Mouse (Mus musculus) hematopoietic stem cell, adult 5-6 weeks (primary cell): Measurements from ENCODE around the gene Catsperd. TPM values are rescaled to one million over a fixed set of nuclear protein-coding genes. Genes with fewer than 3 reads are reported as not detected.

Source experiments
- ATAC-seq, 2 experiments: fragments of 125-278 bp in 1 of 2; replicated peaks in 1 of 2; 2 replicates each; pipeline ENCODE4 v1.8.0; 2016 to 2017; ENCODE audit warnings: inconsistent platforms in 2 of 2, mild to moderate bottlenecking in 2 of 2, moderate number of reproducible peaks in 2 of 2, low read depth in 1 of 2, moderate TSS enrichment in 1 of 2; ENCODE audit not compliant: low FRiP score in 2 of 2, poor library complexity in 2 of 2, severe bottlenecking in 2 of 2, insufficient read depth in 1 of 2, low TSS enrichment in 1 of 2
- total RNA-seq: library from RNA; stranded (forward); fragments of 172-1452, 232-1000 nt; gene quantifications from 2 replicates; pipeline ENCODE4 v1.2.3, GENCODE M21; 2017

Catsperd gene
- total RNA-seq: 0.75 TPM in 1 of 2 replicates, not detected in the other

DNA sequence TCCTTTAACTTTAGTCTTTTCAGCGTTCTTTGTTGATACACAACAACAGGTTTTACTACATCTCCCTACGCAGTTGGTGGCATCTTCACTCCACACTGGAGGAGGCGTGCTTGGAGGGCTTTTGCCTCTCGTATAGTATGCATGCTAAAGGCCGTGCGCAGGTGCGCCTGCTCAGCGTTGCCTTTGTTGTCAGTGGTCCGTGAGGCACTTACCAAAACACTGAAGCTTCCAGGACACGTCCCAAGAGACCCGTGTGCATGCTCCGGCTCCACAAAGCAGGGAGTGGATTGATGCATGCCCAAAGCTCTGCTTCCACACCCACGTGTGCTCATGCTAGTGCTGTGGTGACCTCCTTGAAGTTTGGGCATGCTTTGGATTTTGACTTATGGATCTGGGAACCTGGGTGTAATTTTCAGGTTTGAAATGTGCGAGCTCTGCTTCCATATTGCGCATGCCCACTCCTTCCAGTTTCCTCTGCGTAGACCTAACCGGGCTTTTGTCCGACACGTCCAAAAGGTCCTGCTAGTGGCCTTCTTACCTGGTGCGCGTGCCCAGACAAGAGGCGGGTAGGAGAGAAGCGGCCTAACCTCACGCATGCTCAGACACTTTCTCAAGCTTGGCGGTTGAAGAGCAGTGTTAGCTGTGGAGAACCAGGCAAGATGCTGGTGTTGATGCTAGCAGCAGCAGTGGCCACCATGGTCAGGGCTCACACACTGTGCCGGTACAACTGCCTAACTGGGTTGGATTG is at the start of gene Catsperd:
Catsperd (plus strand) TSS at position 614 of the 748 bp plus-strand sequence.
- ATAC-seq: peak in 1 of 2 experiments; percentile 13; a peak in 1 of 4 replicates

DNA sequence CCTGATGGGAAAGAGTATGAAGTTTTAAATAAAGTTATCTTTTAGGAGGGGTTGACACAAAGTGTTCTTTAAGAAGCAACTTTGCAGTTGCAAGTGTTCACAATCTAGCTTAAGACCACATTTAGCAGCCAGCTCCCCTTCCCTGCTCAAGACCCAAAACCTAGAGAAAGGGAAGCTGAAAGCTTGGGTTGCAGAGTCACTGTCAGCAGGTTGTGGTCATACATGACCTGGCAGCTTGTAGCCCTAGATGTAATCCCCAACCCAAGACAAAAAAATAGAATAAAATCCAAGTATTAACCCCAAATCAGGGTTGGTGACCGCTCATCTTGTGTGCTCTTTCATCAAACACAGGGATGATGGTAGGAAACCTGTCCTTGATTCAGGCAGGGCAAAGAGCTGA is 44.9 kb upstream of the Catsperd start:
- no peak for ATAC-seq

DNA sequence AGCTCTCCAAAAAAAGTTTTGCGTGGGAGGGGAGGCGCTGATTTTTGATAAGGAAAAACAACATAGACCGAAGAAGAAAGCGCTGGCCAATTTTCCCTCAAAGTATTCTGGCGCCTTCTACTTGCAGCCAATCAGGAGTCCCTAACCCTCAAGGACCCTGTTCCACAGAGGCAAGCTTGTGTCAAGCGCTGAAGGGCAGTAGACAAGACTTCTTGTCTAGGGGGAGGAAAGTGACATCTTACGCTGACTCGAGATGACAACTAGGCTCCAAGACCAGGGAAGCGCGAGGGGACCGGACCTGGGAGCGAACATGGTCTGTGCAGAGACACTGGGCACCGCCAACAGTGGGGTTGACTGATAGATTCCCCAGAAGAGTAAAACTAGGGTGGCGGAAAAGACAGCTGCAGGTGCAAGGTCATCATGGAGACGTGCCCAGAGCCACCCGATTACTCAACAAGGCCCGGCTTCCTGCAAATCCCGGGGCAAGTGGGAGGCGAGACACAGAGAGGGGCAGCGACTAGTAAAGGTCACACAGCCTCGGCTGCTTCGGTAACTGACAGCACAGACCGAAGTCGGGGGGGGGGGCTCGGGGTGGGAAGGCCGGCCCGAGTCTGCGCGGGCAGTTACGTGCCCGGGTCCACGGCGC is 44.2 kb upstream of the Catsperd start:
- peak; percentile 0 to 15; a peak in 3 of 4 replicates for ATAC-seq

DNA sequence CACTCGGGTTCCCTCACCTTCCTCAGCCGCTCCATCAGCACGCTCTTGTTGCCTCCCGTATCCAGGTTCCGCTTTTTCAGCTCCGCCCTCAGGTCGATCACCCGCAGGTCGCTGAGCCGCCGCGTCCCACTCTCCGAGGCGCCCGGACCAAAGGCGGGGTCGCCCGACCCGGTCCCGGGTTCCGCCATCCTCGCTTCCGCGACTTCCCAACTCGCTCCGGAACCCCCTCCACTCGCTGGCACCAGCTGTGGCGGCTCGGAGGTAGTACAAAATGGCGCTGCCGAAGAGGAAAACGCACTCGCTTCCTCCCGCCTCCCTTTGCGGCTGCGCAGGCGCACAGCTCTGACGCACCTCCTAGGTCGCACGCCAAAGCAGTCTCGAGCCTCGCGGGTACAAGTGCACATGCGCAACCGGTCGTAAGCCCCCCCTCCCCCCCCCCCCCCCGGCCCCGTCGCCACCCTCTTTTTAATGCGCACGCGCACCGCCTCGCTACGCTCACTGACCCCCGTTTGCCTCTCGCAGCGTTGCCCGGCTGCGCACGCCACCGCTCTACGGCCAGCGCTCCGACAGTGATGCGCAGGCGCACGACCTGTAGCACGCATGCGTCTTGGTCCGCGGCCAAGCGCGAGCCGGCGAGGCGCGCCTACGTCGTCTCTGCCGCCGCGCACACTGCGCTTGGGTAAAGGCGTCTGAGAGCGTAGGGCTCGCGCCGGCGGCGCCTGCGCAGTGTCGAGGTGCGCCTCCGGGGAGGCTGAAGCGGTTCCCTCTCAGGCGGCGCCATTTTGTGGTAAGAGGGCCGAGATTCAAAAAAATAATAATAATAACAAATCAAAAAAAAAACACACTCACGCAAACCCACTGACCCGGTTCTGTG is 43.4 kb upstream of the Catsperd start, which contains the start of the genes Safb2 and Safb:
Safb2 (minus strand) TSS at position 329 of the 874 bp plus-strand sequence.
Safb (plus strand) TSS at position 569 of the 874 bp plus-strand sequence.
- peak; percentile 68 to 79 for ATAC-seq

DNA sequence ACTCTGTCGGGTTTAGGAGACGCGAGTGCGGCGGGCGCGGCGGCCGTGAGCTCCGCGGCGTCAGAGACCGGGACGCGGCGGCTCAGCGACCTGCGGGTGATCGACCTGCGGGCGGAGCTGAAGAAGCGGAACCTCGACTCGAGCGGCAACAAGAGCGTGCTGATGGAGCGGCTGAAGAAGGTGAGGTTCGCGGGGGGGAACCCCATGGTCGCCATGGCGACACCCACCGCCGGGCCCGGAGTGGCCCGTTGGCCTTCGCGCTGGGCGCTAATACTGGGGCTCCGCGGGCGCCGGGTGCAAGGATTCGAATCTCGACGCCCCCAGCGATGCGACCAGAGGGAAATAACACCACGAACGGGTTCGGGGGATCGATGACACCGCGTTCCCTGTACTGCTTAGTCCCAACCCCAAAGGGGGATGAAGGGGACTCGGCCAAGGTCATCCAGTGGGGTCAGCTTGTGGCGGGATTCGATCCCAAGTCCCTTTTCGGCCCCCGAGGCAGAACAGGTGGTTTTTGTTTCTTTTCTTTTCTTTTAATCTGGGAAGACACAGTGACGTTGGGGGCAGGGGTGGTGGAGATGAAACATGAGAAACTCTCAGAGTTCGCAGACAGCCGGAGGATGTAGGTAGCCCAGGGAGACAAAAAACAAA is 42.6 kb upstream of the Catsperd start:
- ATAC-seq: peak; percentile 28 to 46

DNA sequence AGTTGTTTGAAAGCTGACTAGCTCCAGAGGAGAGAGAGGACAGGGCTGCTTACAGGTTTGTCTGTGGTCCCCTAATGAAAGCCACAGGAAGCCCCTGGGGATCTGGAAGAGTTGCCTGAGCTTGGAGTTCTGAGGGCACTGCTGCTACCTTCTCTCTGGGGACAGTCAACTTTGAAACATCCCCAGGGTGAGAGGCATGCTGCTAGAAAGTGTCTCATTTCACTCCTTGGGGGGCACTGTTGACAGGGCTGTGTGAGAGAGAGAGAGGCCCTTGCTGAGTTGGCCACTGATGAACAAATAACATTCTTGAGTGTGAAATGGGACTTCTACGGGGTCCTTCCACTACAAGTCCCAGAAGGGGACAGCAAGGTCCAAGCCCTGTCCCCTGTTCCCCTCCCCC is 40.2 kb upstream of the Catsperd start:
- no peak for ATAC-seq

DNA sequence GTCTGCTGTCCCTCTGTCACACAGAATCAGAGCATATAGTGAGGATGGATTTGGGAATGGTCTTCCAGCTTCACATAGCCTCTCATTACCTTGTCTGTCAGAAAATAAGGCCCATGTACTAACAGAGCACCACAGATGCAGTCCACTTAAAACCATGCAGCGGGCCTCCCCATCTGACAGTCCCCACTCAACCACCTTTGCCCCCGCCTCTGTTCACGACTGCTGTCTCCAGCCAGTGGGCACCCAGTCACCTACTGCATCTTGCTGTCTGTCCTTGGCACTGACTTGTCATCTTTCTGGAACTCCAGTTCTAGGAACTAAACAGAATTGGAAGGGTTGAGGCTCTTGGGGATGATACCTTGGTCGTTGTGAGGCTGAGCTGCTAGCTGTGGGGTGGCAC is 39.0 kb upstream of the Catsperd start:
- ATAC-seq: no peak

DNA sequence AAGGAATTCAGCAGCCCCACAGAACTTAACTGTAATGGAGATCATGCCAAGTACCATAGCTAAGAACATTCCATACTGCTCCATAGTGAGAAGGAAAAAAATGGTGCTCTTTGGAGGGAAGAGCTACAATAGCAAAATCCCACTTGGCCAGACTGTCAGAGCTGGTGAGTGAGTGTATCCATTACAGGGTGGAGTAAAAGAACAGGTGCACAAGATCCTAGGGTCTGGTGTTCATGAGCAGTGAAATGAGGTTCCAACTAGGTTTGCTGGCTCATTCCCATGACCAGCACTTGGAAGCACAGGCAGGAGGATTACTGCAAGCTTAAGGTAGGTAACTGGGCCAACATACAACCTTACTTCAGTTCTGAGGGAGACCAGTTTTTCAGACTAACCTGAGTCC is 35.4 kb upstream of the Catsperd start:
- no peak for ATAC-seq

DNA sequence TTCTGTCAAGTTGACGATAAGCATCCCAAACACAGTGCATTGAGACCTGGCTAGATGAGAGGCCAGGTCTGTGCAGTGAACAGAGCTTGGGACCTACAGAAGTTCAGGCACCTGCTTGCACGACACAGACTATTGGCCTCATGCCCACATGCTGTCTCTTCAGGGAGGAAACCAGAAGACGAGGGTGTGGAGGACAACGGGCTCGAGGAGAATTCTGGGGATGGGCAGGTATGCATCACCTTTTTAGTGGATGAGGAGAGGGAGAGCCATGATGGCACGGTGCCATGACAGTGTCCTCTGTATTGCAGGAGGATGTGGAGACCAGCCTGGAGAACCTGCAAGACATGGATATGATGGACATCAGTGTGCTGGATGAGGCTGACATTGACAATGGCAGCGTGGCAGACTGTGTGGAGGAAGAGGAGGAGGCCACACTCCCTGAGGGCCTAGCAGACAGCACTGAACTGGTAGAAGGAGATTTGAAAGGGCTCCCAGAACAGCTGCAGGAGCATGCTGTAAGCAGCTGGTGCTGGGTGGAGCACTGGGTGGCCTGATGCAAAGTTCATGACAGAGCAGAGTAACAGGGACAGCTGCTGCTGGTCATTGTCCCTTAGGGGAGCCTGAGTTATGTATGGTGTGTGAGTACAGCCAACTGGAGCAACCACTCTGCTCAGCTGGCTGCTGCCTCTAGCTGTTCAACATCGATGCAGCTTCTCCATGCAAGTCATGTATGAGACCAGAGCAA is 34.2 kb upstream of the Catsperd start:
- no peak for ATAC-seq

DNA sequence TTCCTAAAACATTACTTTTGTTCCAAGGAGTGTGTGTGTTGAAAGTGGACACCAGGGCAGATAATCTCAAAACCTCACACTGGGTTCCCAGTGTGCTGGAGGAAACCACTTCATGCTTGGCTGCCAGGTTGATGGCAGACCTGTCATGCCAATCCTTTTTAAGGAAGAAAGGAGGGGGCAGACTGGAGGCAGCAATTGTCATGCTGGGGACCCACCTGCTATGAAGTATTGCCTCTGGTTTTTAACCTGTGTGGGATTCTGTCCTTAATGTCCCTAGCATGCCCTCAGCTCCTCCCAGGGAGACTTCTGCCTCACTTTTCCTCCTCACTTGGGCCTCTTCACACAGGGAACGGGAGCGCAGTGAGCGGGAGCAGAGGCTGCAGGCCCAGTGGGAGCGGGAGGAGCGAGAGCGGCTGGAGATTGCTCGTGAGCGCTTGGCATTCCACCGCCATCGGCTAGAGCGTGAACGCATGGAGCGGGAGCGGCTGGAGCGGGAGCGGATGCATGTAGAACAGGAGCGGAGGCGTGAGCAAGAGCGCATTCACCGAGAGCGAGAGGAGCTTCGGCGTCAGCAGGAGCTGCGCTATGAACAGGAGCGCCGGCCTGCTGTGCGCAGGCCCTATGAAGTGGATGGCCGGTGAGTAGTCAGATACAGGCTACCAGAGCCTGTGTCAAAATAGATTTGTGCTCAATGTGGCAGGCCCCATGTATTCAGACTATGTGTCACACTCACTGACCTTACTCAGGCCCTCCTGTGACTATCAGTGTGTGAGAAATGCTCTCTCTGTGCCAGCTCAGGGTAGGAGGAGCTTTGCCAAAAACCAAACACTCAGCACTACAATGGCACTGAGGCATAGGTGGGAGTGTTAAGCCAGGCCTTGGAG is 24.5 kb upstream of the Catsperd start:
- ATAC-seq: no peak

DNA sequence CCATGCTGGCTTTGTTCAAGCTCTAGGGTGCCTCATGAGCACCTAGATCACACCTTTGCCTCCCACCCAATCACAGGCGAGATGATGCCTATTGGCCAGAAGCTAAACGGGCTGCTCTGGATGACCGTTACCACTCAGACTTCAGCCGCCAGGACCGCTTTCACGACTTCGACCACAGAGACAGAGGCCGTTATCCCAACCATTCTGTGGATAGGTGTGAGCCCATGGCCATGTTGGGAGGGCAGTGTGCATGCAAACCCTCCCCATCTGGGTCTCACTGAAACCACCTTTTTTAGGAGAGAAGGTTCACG is 23.9 kb upstream of the Catsperd start:
- no peak for ATAC-seq

DNA sequence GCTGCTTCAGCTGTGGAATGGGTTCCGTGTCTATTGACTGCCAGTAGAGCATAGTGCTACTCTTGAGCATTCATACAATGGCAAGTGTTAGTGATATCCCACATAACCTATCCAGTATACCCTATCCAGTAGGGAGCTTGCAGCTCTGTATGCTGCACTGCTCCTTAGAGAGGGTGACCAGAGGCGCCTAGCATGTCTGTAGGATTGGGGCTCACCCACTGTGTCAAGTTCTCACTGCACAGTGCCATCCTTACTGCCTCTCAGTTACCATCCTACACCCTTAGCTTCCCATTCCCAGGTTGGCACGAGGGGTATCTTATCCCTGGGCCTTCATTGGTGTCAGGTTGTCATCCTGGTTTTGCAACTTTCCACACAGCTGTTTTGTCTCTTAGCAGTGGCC is 23.5 kb upstream of the Catsperd start:
- no peak for ATAC-seq

DNA sequence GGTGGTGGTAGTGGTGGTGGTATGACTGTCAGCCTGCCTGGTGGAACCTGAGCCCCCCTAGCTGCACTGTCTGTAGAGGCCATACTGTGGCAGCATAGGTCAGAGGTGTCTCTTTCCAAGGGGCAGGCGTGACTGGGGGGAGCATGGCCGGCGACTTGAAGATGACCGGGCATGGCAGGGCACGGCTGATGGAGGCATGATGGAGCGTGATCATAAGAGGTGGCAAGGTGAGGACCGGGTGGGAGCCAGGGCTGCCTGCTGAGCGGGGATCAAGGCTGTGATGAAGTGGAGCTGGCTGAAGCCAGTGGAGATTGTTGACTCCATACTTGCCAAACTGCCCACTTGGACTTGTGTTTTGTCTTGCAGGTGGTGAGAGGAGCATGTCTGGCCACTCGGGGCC is 22.5 kb upstream of the Catsperd start:
- no peak for ATAC-seq

DNA sequence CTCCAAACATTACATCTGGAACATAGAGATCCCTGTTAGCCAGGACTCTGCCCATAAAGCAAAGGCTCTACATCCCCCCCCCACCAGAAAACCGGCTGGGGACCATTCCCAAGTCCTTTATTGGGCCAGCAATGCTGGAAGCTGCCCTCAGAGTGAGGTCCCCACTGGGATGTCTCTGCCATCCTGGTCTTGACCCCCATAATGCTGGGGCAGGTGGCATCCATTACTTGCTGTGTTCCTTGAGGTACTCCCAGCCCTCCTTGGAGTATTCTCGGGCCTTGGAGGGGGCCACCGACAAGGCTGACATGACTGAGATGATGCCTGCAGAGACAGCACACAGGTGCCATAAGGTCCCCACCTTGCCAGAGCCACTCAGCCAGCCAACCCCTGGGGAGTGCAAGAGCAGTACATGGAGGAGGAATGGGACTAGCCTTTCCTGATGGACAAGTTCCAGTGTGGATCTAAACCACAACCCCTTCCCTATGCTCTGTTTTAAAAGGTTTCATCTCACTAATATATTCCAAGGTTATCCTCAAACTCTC is 20.4 kb upstream of the Catsperd start:
- ATAC-seq: no peak

DNA sequence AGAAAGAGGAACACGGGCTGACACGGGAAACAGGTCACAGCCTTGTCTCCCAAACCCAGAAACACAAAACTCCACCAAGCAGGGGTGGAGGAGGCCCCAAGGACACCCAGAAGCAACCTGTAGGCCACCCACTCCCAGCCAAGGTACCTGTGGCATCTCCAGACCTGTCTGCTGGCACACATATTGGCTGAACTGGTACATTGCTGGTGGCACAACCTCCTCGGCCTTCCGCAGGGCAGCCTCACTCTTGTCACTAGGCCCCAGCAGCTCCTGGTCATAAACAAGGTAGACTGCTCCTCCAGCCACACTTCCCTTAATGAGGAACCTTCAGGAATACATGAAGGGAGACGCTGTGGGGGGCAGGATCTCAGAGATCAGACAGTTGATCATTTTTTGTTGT is 19.2 kb upstream of the Catsperd start:
- no peak for ATAC-seq
